Mouse (Mus musculus): Measurements from ENCODE around the gene Capns1.

DNA sequence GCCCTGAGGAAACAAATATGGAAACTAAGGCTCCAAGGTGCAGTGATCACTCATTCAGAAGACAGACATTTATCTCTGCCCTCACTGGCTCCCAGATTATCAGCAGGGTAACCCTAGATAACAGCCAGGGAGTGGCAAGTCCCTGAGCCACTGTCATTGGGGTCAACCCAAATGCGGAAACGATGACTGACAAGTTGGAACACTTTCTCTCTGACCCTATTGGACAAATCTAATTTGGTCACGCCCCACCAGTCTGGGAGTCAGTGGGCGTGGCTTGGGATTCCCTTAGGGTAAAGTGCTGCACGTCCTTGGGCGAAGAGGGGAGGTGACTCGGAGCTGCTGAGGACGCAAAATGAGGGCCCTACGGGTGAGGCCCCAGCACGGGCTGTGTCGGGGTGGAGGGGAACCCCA, 14.7 kb downstream of the Capns1 start, which contains the start of gene Cox7a1:
- TF ChIP-seq GATA1 (IDR thresholded peaks at IDR 0.05; ENCODE audit: low read length) (peak; percentile 70), TAL1 (IDR thresholded peaks at IDR 0.05; ENCODE audit: low read length) (no peak)
